Mouse (Mus musculus) stomach, postnatal 0 days (tissue): ENCODE data around the gene Olfr1555-ps1. TPM values are rescaled to one million over a fixed set of nuclear protein-coding genes. Genes with fewer than 3 reads are reported as not detected.

Experiments used
- ATAC-seq: fragments of 200-750 bp; cut with Nextera tagmentation; 2 replicates; pipeline ENCODE4 v1.8.0; 2017; ENCODE audit not compliant: low FRiP score, low TSS enrichment
- DNase-seq: peaks from one replicate; pipeline ENCODE4 v3.0.0-alpha.2; 2016; ENCODE audit warnings: low spot score
- H3K27ac ChIP-seq: fragments of 300-500 bp; sonication (generic); replicated peaks from 2 replicates; pipeline ENCODE4 v1.5.1; 2014; ENCODE audit warnings: mild to moderate bottlenecking, control low read depth
- H3K27me3 ChIP-seq: fragments of 300-500 bp; sonication (generic); 2 replicates; pipeline ENCODE4 v1.6.1; 2014; ENCODE audit warnings: low read length; ENCODE audit not compliant: control insufficient read depth, insufficient read depth
- H3K36me3 ChIP-seq: fragments of 300-500 bp; sonication (generic); 2 replicates; pipeline ENCODE4 v1.6.1; 2014; ENCODE audit warnings: low read length, mixed read lengths; ENCODE audit not compliant: control insufficient read depth, insufficient read depth
- H3K4me1 ChIP-seq: fragments of 300-500 bp; sonication (generic); replicated peaks from 2 replicates; pipeline ENCODE4 v1.6.1; 2014; ENCODE audit warnings: antibody characterized with exemption; ENCODE audit not compliant: control insufficient read depth, insufficient read depth
- H3K4me2 ChIP-seq: fragments of 300-500 bp; sonication (generic); replicated peaks from 2 replicates; pipeline ENCODE4 v1.6.1; 2014; ENCODE audit warnings: low read depth, mild to moderate bottlenecking, control low read depth, moderate library complexity
- H3K4me3 ChIP-seq: fragments of 300-500 bp; sonication (generic); 2 replicates; pipeline ENCODE4 v1.5.1; 2014; ENCODE audit warnings: low read depth, low read length, control low read depth
- H3K9ac ChIP-seq: fragments of 300-500 bp; sonication (generic); 2 replicates; pipeline ENCODE4 v1.6.1; 2014; ENCODE audit warnings: mild to moderate bottlenecking, low read length, control low read depth, mixed read lengths
- H3K9me3 ChIP-seq: fragments of 300-500 bp; sonication (generic); 2 replicates; pipeline ENCODE4 v1.6.1; 2016; ENCODE audit warnings: low read length; ENCODE audit not compliant: control insufficient read depth
- CTCF ChIP-seq: IDR thresholded peaks from 2 replicates; pipeline ENCODE4 v1.5.1; 2016; ENCODE audit warnings: antibody characterized with exemption, low read depth, mild to moderate bottlenecking, moderate library complexity
- EP300 ChIP-seq: optimal IDR thresholded peaks from 2 replicates; pipeline ENCODE3; 2016; ENCODE audit warnings: antibody characterized with exemption
- WGBS: fragments of 180-500 bp; shearing (Covaris S2); extraction: QIAGEN DNeasy Blood & Tissue Kit; methylation state at CpG from one replicate; pipeline ENCODE4 v1.1.7; 2014; 5-methylcytosine and 5-hydroxymethylcytosine counted together
- polyA plus RNA-seq: library from polyadenylated mRNA; unstranded; fragments of >200 nt; fragmentation: Nextera tagmentation; extraction: Ambion mirVana; gene quantifications from 2 replicates; pipeline ENCODE4 v1.2.1, GENCODE M21; 2015

Olfr1555-ps1 gene
- polyA plus RNA-seq, 1 experiment from 2014 or later: not detected

DNA sequence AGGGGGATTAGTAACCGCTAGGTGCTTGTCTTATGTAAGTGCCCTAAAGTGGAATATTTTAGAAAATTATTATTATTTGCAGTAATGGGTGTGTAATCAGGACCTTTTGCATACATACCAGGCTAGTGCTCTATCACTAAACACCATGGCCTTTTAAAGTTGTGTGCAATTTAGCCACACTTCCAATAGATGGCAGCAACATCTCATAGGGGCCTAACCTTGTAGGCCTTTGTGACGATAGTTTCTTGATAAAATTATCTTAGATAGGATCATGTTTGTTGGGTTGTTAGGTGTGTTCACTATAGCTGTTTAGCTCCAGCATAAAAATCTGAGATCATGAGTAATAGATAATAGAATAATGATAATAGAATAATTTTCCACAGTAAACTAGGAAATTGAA lies 35.6 kb downstream of the Olfr1555-ps1 start:
- no peak for DNase-seq
- TF ChIP-seq CTCF (peak; percentile 79), EP300 (no peak)
- peak; percentile 32; the same call in 1 of the 2 replicates for ATAC-seq
- H3K27me3 ChIP-seq: no peaks in the 10 kb centered on the region
- WGBS: 24% methylated on average over 2 of the region's 2 CpGs
- H3K27ac ChIP-seq: no peak overlapping the region
- no peak overlapping the region for H3K4me2 ChIP-seq
- no peak overlapping the region for H3K9ac ChIP-seq
- no peaks in the 10 kb centered on the region for H3K9me3 ChIP-seq
- no peaks in the 10 kb centered on the region for H3K4me1 ChIP-seq
- no peak overlapping the region for H3K4me3 ChIP-seq
- no peaks in the 10 kb centered on the region for H3K36me3 ChIP-seq

- Histone ChIP-seq H3K4me3 (no peak within 1 kb of the TSS), H3K36me3 (no peaks in the 10 kb centered on the region), H3K27ac (no peak within 1 kb of the TSS), H3K9ac (no peak within 1 kb of the TSS), H3K4me2 (no peak within 1 kb of the TSS), H3K4me1 (no peaks in the 10 kb centered on the region), H3K27me3 (no peaks in the 10 kb centered on the region), H3K9me3 (no peaks in the 10 kb centered on the region)
- no peak for TF ChIP-seq EP300
- no peak for TF ChIP-seq CTCF
- ATAC-seq (no peak), DNase-seq (no peak)
- WGBS: 74% methylated on average over 3 of the region's 3 CpGs
Measured at GRCm38 (mm10) chr19:12123103-12123502, 46.8 kb downstream of the Olfr1555-ps1 start, which contains the start of gene Olfr76. Gene Olfr76, minus strand, starts transcription at chr19:12123203.

DNA sequence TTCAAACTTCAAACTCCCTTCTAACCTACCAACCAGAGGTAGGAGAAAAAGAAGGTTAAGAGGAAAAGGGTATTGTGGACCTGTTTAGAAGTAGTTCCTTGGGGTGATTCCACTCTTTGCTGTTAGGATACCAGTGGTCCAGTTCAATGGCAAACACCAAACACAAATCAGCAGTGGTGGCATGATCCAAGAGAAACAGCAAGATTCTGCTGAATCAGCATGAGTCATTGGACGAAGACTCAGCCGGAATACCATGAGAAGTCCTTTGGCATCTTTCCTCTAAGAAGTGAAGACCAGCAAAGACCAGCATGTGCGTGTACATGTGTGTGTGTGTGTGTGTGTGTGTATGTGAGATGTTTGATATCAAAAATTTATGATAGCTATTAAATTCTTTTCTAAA lies 53.4 kb downstream of the Olfr1555-ps1 start:
- no peak overlapping the region for H3K4me2 ChIP-seq
- no peak overlapping the region for H3K27ac ChIP-seq
- TF ChIP-seq EP300 (no peak), CTCF (no peak)
- H3K4me1 ChIP-seq: no peaks in the 10 kb centered on the region
- no peak overlapping the region for H3K4me3 ChIP-seq
- DNase-seq: no peak
- no peaks in the 10 kb centered on the region for H3K9me3 ChIP-seq
- H3K36me3 ChIP-seq: no peaks in the 10 kb centered on the region
- no peaks in the 10 kb centered on the region for H3K27me3 ChIP-seq
- 89% methylated on average over 3 of the region's 3 CpGs for WGBS
- no peak for ATAC-seq
- H3K9ac ChIP-seq: no peak overlapping the region

GRCm38 (mm10) chr19:12115797-12116196 lies 54.1 kb downstream of the Olfr1555-ps1 start, which contains the start of gene Olfr1428:
Gene Olfr1428, minus strand, starts transcription at chr19:12115897.
- no peak within 1 kb of the TSS for H3K9ac ChIP-seq
- H3K27me3 ChIP-seq: no peaks in the 10 kb centered on the region
- TF ChIP-seq CTCF (no peak), EP300 (no peak)
- H3K27ac ChIP-seq: no peak within 1 kb of the TSS
- H3K4me2 ChIP-seq: no peak within 1 kb of the TSS
- H3K4me3 ChIP-seq: no peak within 1 kb of the TSS
- H3K9me3 ChIP-seq: no peaks in the 10 kb centered on the region
- DNase-seq: no peak
- no peaks in the 10 kb centered on the region for H3K36me3 ChIP-seq
- 79% methylated on average over 1 of the region's 1 CpGs for WGBS
- no peak for ATAC-seq
- H3K4me1 ChIP-seq: no peaks in the 10 kb centered on the region

Other genes with a start within 250 kb of the Olfr1555-ps1 start
- gene Osbp, start 204.2 kb downstream of the Olfr1555-ps1 start, polyA plus RNA-seq: 4.3 and 4.5 TPM in 2 replicates
- not detected in 2 replicates for gene Olfr1423, start 128.8 kb downstream of the Olfr1555-ps1 start, polyA plus RNA-seq
- not detected in 2 replicates for gene Olfr1424, start 107.4 kb downstream of the Olfr1555-ps1 start, polyA plus RNA-seq
- gene Olfr1425, start 92.4 kb downstream of the Olfr1555-ps1 start, polyA plus RNA-seq: not detected in 2 replicates
- gene Olfr1426, start 78.1 kb downstream of the Olfr1555-ps1 start, polyA plus RNA-seq: not detected in 2 replicates
- gene Olfr1427, start 66.8 kb downstream of the Olfr1555-ps1 start, polyA plus RNA-seq: not detected in 2 replicates
- not detected in 2 replicates for gene Olfr1428, start 54.2 kb downstream of the Olfr1555-ps1 start, polyA plus RNA-seq
- gene Olfr76, start 46.9 kb downstream of the Olfr1555-ps1 start, polyA plus RNA-seq: not detected in 2 replicates
- gene Olfr1431, start 30.5 kb upstream of the Olfr1555-ps1 start, polyA plus RNA-seq: not detected in 2 replicates
- gene Olfr1432, start 62.5 kb upstream of the Olfr1555-ps1 start, polyA plus RNA-seq: not detected in 2 replicates
- gene Olfr262, start 71.5 kb upstream of the Olfr1555-ps1 start, polyA plus RNA-seq: not detected in 2 replicates
- not detected in 2 replicates for gene Olfr235, start 90.9 kb upstream of the Olfr1555-ps1 start, polyA plus RNA-seq
- gene Olfr1434, start 109.7 kb upstream of the Olfr1555-ps1 start, polyA plus RNA-seq: not detected in 2 replicates
- not detected in 2 replicates for gene Olfr1436, start 129.0 kb upstream of the Olfr1555-ps1 start, polyA plus RNA-seq
- not detected in 2 replicates for gene Olfr1437, start 155.0 kb upstream of the Olfr1555-ps1 start, polyA plus RNA-seq
- 0.04 TPM in 1 of 2 replicates, not detected in the other for gene Olfr1438-ps1, start 165.8 kb upstream of the Olfr1555-ps1 start, polyA plus RNA-seq
- gene Olfr1440, start 217.2 kb upstream of the Olfr1555-ps1 start, polyA plus RNA-seq: not detected in 2 replicates
- not detected in 2 replicates for gene Olfr1441, start 247.3 kb upstream of the Olfr1555-ps1 start, polyA plus RNA-seq